Mouse (Mus musculus) spleen, postnatal 36 days (tissue): ENCODE measurements around the gene Lamtor4.

Experiments
- DNase-seq, 2 experiments: peaks; one replicate each; pipeline ENCODE4 v3.0.0; 2022; ENCODE audit warnings: low spot score in 2 of 2, mixed read lengths in 1 of 2

Lamtor4 gene

GRCm38 (mm10) chr5:138291638-138292037 lies 36.4 kb downstream of the Lamtor4 start:
- DNase-seq, result no peak

- no peak for DNase-seq
These were observed 38.9 kb downstream of the Lamtor4 start for GRCm38 (mm10) chr5:138294158-138294557.

- DNase-seq, result no peak
These were observed 44.3 kb downstream of the Lamtor4 start for GRCm38 (mm10) chr5:138299613-138300012.
